Mouse (Mus musculus) limb, embryonic 13.5 days (tissue): ENCODE measurements at regions not wholly inside any gene's neighbourhood (a gene's known extent, or its start where the extent isn't known, plus 50 kb on each side); places are given as distances from the start of the nearest gene placed in this dataset.
A peak's percentile ranks its signal among the peaks of the same experiment; 100 is the strongest.

Source experiments
- ATAC-seq: fragments of 200-750 bp; cut with Nextera tagmentation; 2 replicates; pipeline ENCODE4 v1.8.0; 2017; ENCODE audit warnings: low read depth, moderate number of reproducible peaks, moderate TSS enrichment; ENCODE audit not compliant: low FRiP score
- H3K27ac ChIP-seq: fragments of 300-500 bp; sonication (generic); 2 replicates; pipeline ENCODE4 v1.5.1; 2015; ENCODE audit warnings: inconsistent platforms, mild to moderate bottlenecking, moderate library complexity
- H3K27me3 ChIP-seq: fragments of 300-500 bp; sonication (generic); 2 replicates; pipeline ENCODE4 v1.6.1; 2015; ENCODE audit warnings: mild to moderate bottlenecking, inconsistent platforms
- H3K36me3 ChIP-seq: fragments of 300-500 bp; sonication (generic); 2 replicates; pipeline ENCODE4 v1.6.1; 2015; ENCODE audit warnings: inconsistent platforms, mild to moderate bottlenecking, moderate library complexity
- H3K4me1 ChIP-seq: fragments of 300-500 bp; sonication (generic); 2 replicates; pipeline ENCODE4 v1.6.1; 2015; ENCODE audit warnings: inconsistent platforms
- H3K4me2 ChIP-seq: fragments of 300-500 bp; sonication (generic); replicated peaks from 2 replicates; pipeline ENCODE4 v1.6.1; 2015; ENCODE audit warnings: inconsistent platforms, mild to moderate bottlenecking, moderate library complexity
- H3K4me3 ChIP-seq: fragments of 300-500 bp; sonication (generic); 2 replicates; pipeline ENCODE4 v1.5.1; 2015; ENCODE audit warnings: moderate library complexity, mild to moderate bottlenecking, inconsistent platforms
- H3K9ac ChIP-seq: fragments of 300-500 bp; sonication (generic); 2 replicates; pipeline ENCODE4 v1.6.1; 2015; ENCODE audit warnings: mild to moderate bottlenecking, inconsistent platforms
- H3K9me3 ChIP-seq: fragments of 300-500 bp; sonication (generic); 2 replicates; pipeline ENCODE4 v1.6.1; 2016; ENCODE audit warnings: inconsistent platforms
- WGBS: fragments of 180-500 bp; shearing (Covaris S2); methylation state at CpG from one replicate; pipeline ENCODE4 v1.1.7; 2015; 5-methylcytosine and 5-hydroxymethylcytosine counted together

GRCm38 (mm10) chr13:37506046-37506445, 161.0 kb downstream of the Ly86 start:
- peaks cover 46% of the 10 kb centered on the region for H3K4me1 ChIP-seq
- H3K4me2 ChIP-seq: no peak overlapping the region
- no peaks in the 10 kb centered on the region for H3K9me3 ChIP-seq
- H3K36me3 ChIP-seq: no peaks in the 10 kb centered on the region
- no peaks in the 10 kb centered on the region for H3K27me3 ChIP-seq
- no peak overlapping the region for H3K4me3 ChIP-seq
- 66% methylated on average over 10 of the region's 10 CpGs for WGBS
- H3K27ac ChIP-seq: peak overlapping the region; percentile 39; the same call in 1 of the 2 replicates
- ATAC-seq: no peak
- no peak overlapping the region for H3K9ac ChIP-seq

GRCm38 (mm10) chr13:37506701-37507100, 161.7 kb downstream of the Ly86 start:
- WGBS: 72% methylated on average over 8 of the region's 8 CpGs
- Histone ChIP-seq H3K36me3 (no peaks in the 10 kb centered on the region), H3K27ac (no peak overlapping the region), H3K9ac (no peak overlapping the region), H3K4me3 (no peak overlapping the region), H3K4me2 (no peak overlapping the region), H3K27me3 (no peaks in the 10 kb centered on the region), H3K4me1 (peaks cover 46% of the 10 kb centered on the region), H3K9me3 (no peaks in the 10 kb centered on the region)
- ATAC-seq: no peak

- Histone ChIP-seq H3K27ac (no peak overlapping the region), H3K4me3 (no peak overlapping the region), H3K36me3 (no peaks in the 10 kb centered on the region), H3K27me3 (no peaks in the 10 kb centered on the region), H3K4me2 (no peak overlapping the region), H3K9me3 (no peaks in the 10 kb centered on the region), H3K4me1 (peaks cover 46% of the 10 kb centered on the region), H3K9ac (no peak overlapping the region)
- WGBS: 66% methylated on average over 5 of the region's 5 CpGs
- ATAC-seq: no peak
Observed at GRCm38 (mm10) chr13:37507146-37507545, 162.1 kb downstream of the Ly86 start.

- Histone ChIP-seq H3K9me3 (no peaks in the 10 kb centered on the region), H3K9ac (no peak overlapping the region), H3K4me3 (no peak overlapping the region), H3K36me3 (no peaks in the 10 kb centered on the region), H3K4me1 (peaks cover 46% of the 10 kb centered on the region), H3K27ac (peak overlapping the region; percentile 65), H3K27me3 (no peaks in the 10 kb centered on the region), H3K4me2 (peak overlapping the region; percentile 14; the same call in 1 of the 2 replicates)
- ATAC-seq: peak; percentile 71
- 39% methylated on average over 19 of the region's 19 CpGs for WGBS
Observed at GRCm38 (mm10) chr13:37508385-37509351, 163.7 kb downstream of the Ly86 start.

GRCm38 (mm10) chr13:37509352-37509851, 164.4 kb downstream of the Ly86 start:
- Histone ChIP-seq H3K4me1 (peaks cover 48% of the 10 kb centered on the region), H3K9me3 (no peaks in the 10 kb centered on the region), H3K36me3 (no peaks in the 10 kb centered on the region), H3K27ac (peak overlapping the region; percentile 22; the same call in 1 of the 2 replicates), H3K4me2 (peak overlapping the region; percentile 14; the same call in 1 of the 2 replicates), H3K27me3 (no peaks in the 10 kb centered on the region), H3K4me3 (no peak overlapping the region), H3K9ac (no peak overlapping the region)
- 30% methylated on average over 12 of the region's 12 CpGs for WGBS
- peak; percentile 79 for ATAC-seq

GRCm38 (mm10) chr13:37510511-37510910, 165.5 kb downstream of the Ly86 start:
- Histone ChIP-seq H3K9me3 (no peaks in the 10 kb centered on the region), H3K27me3 (no peaks in the 10 kb centered on the region), H3K27ac (no peak overlapping the region), H3K36me3 (no peaks in the 10 kb centered on the region), H3K9ac (no peak overlapping the region), H3K4me3 (no peak overlapping the region), H3K4me2 (no peak overlapping the region), H3K4me1 (peaks cover 50% of the 10 kb centered on the region)
- no peak for ATAC-seq
- 88% methylated on average over 6 of the region's 6 CpGs for WGBS

- Histone ChIP-seq H3K4me1 (peaks cover 45% of the 10 kb centered on the region), H3K36me3 (no peaks in the 10 kb centered on the region), H3K27me3 (no peaks in the 10 kb centered on the region), H3K4me3 (no peak overlapping the region), H3K9me3 (no peaks in the 10 kb centered on the region), H3K27ac (no peak overlapping the region), H3K9ac (no peak overlapping the region), H3K4me2 (no peak overlapping the region)
- ATAC-seq: no peak
- WGBS: 73% methylated on average over 6 of the region's 6 CpGs
Observed at GRCm38 (mm10) chr13:37511006-37511405, 166.0 kb downstream of the Ly86 start.

GRCm38 (mm10) chr13:37511406-37511805, 166.4 kb downstream of the Ly86 start:
- H3K4me1 ChIP-seq: peaks cover 41% of the 10 kb centered on the region
- ATAC-seq: no peak
- H3K9ac ChIP-seq: no peak overlapping the region
- WGBS: 62% methylated on average over 4 of the region's 4 CpGs
- H3K4me3 ChIP-seq: no peak overlapping the region
- no peaks in the 10 kb centered on the region for H3K36me3 ChIP-seq
- H3K27me3 ChIP-seq: no peaks in the 10 kb centered on the region
- H3K9me3 ChIP-seq: no peaks in the 10 kb centered on the region
- H3K4me2 ChIP-seq: no peak overlapping the region
- no peak overlapping the region for H3K27ac ChIP-seq

GRCm38 (mm10) chr13:37512781-37513180, 167.8 kb downstream of the Ly86 start:
- H3K27ac ChIP-seq: no peak overlapping the region

GRCm38 (mm10) chr13:37513206-37513904, 168.3 kb downstream of the Ly86 start:
- H3K4me2 ChIP-seq: peak overlapping the region; percentile 53
- WGBS: 50% methylated on average over 2 of the region's 2 CpGs
- H3K27me3 ChIP-seq: 0 out of 2 replicates have a peak, but pooled peaks cover 2% of the 10 kb centered on the region
- H3K9ac ChIP-seq: no peak overlapping the region
- ATAC-seq: no peak
- H3K4me1 ChIP-seq: peaks cover 35% of the 10 kb centered on the region
- no peak overlapping the region for H3K4me3 ChIP-seq
- peak overlapping the region; percentile 63 for H3K27ac ChIP-seq
- H3K9me3 ChIP-seq: no peaks in the 10 kb centered on the region
- no peaks in the 10 kb centered on the region for H3K36me3 ChIP-seq

More at GRCm38 (mm10) chr13:37512781-37513180, 167.8 kb downstream of the Ly86 start:
- H3K4me2 ChIP-seq: no peak overlapping the region
- no peaks in the 10 kb centered on the region for H3K27me3 ChIP-seq
- no peak overlapping the region for H3K9ac ChIP-seq
- H3K4me3 ChIP-seq: no peak overlapping the region
- no peaks in the 10 kb centered on the region for H3K36me3 ChIP-seq
- ATAC-seq: no peak
- 61% methylated on average over 3 of the region's 3 CpGs for WGBS
- peaks cover 38% of the 10 kb centered on the region for H3K4me1 ChIP-seq
- no peaks in the 10 kb centered on the region for H3K9me3 ChIP-seq

GRCm38 (mm10) chr13:37513905-37514607, 169.0 kb downstream of the Ly86 start:
- Histone ChIP-seq H3K4me1 (peaks cover 28% of the 10 kb centered on the region), H3K4me2 (peak overlapping the region; percentile 53), H3K27ac (peak overlapping the region; percentile 63), H3K27me3 (0 out of 2 replicates have a peak, but pooled peaks cover 2% of the 10 kb centered on the region), H3K9ac (0 out of 2 replicates have a peak overlapping the region, but pooled peaks have one; percentile 8), H3K36me3 (no peaks in the 10 kb centered on the region), H3K4me3 (peak overlapping the region; percentile 10), H3K9me3 (no peaks in the 10 kb centered on the region)
- ATAC-seq: peak; percentile 55; the same call in 1 of the 2 replicates
- 11% methylated on average over 23 of the region's 23 CpGs for WGBS
